Mouse (Mus musculus): ENCODE data around the gene Per2. TPM values are rescaled to one million over a fixed set of nuclear protein-coding genes. Genes with fewer than 3 reads are reported as not detected.
A peak's percentile ranks its signal among the peaks of the same experiment; 100 is the strongest.

Gene Per2
- total RNA-seq, 2 experiments from 2014 or later, result 14.6 to 16.0 TPM

DNA sequence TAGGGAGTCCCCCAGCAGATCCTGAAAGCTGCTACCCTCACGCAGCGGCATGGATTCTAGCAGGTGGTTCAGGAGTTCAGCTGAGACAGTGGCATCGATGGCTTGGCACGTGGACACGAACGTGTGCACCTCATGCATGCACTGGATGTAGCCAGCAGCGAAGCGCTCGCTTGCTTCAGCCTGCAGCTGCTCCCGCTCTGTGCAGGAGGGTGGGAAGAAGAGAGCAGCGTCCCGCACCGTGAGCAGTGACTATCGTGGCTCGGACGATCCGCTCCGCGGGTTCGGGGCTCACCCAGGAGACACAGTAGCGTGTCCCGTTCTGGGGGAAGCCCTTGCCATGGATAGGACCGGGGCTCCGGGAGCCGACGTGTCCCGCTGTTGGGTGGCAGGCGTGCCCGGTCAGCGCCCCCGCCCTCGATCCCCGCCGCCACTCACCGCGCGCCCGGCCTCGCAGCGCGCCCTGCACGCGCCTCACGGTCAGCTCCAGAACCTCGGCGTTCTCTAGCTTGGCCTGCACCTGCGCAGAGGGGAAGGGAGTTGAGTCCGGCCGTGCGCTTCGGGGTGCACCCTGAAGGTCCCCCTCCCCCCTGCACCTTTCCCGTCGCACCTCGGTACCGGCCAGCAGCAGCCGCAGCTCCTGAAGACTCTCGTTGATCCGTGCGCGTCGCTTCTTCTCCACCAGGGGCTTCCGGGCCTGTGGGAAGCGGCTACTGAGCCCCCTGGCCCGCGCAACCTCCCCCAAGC is 46.7 kb downstream of the Per2 start:
- intact Hi-C loops (cut with DNase I), result no loop called here
- DNase-seq (ENCODE audit: extremely low spot score in 1 of 2, low spot score in 2 of 2), result no peak

GRCm38 (mm10) chr1:91411631-91412285 is 47.4 kb downstream of the Per2 start:
- DNase-seq (ENCODE audit: extremely low spot score in 1 of 2, low spot score in 2 of 2), result peak in 1 of 2 experiments; percentile 47
- intact Hi-C loops (cut with DNase I), result no loop called here

- DNase-seq (ENCODE audit: extremely low spot score in 1 of 2, low spot score in 2 of 2), result no peak
- intact Hi-C loops (cut with DNase I), result no loop called here
Measured at GRCm38 (mm10) chr1:91407819-91408218, 51.3 kb downstream of the Per2 start.

DNA sequence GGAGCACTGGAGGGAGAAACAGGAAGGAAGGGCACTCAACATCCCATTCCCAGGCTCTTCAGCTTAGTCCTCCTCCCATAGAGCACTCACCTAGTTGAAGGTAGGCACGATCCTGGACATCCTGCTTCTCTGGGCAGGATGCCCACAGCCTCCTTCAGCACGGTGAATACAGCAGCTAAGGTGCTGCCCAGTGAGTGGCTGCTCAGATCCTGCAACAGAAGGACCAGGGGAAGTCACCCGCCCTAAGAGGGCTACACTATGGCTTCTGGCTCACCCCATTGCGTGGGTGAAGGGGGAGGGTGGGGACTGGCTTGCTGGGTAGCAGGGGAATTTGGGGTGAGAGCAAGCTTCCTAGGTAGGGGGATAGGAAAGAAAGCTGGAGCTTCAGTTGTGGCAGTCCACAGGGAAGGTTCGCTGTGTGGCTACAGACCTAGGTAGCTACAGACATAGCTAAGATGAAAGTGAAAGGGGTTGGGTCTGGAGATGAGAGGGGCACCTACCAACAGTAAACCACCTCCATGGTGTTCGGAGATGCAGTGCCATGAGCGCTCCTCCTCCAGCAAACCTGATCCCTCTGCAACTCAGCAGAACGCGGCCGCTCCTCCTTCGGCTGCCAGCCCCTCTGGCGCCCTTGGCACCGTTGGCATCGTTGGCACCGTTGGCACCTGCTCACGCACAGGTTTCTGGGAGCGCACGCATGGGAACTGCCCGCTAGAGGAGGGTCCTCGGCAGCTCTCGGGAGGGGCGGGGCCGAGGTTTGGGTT is 53.5 kb downstream of the Per2 start:
- intact Hi-C loops (cut with DNase I), result no loop called here
- no peak for DNase-seq (ENCODE audit: extremely low spot score in 1 of 2, low spot score in 2 of 2)

- no peak for DNase-seq (ENCODE audit: extremely low spot score in 1 of 2, low spot score in 2 of 2)
- intact Hi-C loops (cut with DNase I), result no loop called here
Measured at GRCm38 (mm10) chr1:91404976-91405375, 54.1 kb downstream of the Per2 start.

DNA sequence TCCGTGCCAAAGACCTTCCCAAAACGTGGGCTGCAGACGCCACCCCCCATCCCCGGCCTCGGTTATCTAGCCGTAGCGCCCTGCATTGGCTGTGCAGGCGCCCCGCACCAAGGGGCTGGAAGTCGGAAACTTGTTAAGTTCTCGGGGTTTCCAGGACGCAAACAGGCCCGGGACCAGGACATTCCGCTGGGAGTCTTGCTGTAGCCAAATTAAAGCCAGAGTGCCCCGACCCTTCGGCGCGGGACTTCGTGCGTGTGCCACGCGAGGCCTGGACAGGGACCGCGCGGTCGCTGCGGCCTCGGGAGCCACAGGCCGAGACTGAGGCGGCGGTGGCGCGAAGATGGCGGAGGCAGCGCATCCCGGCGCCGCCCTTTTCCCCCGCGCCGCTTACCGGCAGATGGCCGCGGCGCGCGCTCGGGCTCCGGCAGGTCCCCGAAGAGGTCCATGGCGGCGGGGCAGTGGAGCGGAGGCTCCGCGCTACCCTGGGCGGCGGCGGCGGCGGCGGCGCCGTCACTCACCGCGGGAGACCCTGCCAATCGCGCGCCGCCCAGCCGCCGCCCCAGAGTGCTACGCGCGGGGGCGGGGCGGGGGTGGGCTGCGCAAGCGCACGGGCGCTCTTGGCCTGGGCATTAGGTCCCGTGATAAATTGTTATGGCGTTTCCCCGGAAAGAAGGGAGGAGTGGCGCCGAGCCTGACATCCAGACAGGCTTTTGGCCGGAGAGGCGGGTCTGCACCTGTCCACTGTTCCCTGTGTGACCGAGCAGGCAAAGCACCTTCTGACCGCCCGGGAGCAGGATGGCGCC is 60.7 kb downstream of the Per2 start, which contains the start of gene Ilkap:
Gene Ilkap, minus strand, starts transcription at position 556 of the 803 bp plus-strand sequence.
- intact Hi-C loops (cut with DNase I), result no loop called here
- peak; percentile 66 to 89 for DNase-seq (ENCODE audit: extremely low spot score in 1 of 2, low spot score in 2 of 2)

- no peak for DNase-seq (ENCODE audit: extremely low spot score in 1 of 2, low spot score in 2 of 2)
- intact Hi-C loops (cut with DNase I), result no loop called here
Measured at GRCm38 (mm10) chr1:91397927-91398259, 61.2 kb downstream of the Per2 start.

DNA sequence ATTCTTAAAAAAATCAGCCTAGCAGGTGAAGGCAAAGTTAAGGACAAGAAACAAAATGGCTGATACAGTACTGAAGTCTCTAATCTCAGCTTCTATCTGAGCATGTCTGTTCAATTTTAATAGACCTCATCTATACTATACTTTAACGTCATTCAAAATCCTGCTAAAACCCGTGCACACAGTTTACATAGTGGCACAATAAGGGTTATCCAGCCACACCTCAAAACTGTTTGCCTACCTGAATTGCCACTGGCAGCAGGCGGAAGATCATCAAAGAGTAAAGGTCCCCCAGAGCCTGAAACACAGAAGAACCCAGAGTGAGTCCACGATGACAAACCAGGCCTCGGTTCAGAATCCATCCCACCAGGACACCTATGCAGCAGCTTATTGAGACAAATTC is 68.8 kb downstream of the Per2 start:
- intact Hi-C loops (cut with DNase I), result no loop called here
- DNase-seq (ENCODE audit: extremely low spot score in 1 of 2, low spot score in 2 of 2), result no peak

DNA sequence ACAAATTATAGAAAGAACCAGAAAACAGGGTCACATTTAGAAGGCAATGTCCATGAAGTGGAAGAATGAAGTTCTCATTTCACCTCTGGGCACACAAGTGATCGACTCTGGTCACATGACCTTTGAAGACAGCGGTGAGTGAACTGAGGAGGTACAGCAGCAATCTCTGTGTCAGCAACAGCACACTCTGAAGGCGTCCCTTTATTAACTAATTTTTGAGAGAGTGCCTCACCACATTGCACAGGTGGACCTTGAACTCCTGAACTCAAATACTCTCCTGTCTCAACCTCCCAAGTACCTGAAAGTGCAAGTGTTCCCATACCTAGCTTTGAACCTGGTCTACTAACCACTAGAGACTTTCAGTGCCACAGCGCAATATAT is 78.0 kb downstream of the Per2 start:
- intact Hi-C loops (cut with DNase I), result loop anchor here (10.0 kb wide), 1 partner anchor 406 kb away; no protein-coding TSS in a partner anchor
- DNase-seq (ENCODE audit: extremely low spot score in 1 of 2, low spot score in 2 of 2), result no peak

DNA sequence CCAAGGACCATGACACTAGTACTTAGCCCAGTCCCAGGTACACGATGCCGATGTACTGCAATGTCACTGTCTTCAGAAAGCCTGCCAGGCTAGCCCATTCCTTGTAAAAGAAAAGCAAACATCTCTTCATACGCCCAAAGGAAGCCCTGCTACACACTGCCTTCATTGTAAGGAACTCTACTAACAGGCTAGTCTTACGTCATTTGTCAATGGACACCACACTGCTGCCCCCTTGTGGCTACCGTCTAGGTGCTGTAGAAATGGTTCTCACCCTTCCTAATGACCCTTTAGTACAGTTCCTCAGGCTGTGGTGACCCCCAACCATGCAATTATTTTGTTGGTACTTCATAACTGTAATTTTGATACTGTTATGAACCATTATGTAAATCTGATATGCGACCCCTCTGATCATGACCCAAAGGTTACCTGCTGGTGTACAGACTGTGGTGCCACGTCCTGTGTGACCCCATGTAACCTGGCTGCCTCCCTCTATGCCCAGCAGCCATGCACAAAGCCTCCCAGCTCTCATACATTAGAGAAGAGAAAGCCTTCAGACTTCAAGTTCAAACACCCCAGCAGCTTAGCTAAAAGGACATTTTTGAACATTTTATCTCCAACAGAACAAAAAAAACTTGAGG is 78.6 kb downstream of the Per2 start:
- intact Hi-C loops (cut with DNase I), result loop anchor here (10.0 kb wide), 1 partner anchor 406 kb away; no protein-coding TSS in a partner anchor
- peak; percentile 53 to 82 for DNase-seq (ENCODE audit: extremely low spot score in 1 of 2, low spot score in 2 of 2)

GRCm38 (mm10) chr1:91373414-91373835 is 85.7 kb downstream of the Per2 start:
- intact Hi-C loops (cut with DNase I), result loop anchor here (10.0 kb wide), 1 partner anchor 249 kb away; no protein-coding TSS in a partner anchor
- DNase-seq (ENCODE audit: extremely low spot score in 1 of 2, low spot score in 2 of 2), result no peak

- intact Hi-C loops (cut with DNase I), result loop anchor here (10.0 kb wide), 1 partner anchor 245 kb away; no protein-coding TSS in a partner anchor
Measured at GRCm38 (mm10) chr1:91370055-91370454, 89.1 kb downstream of the Per2 start.

GRCm38 (mm10) chr1:91369408-91369807 is 89.7 kb downstream of the Per2 start:
- no peak for DNase-seq (ENCODE audit: extremely low spot score in 1 of 2, low spot score in 2 of 2)
- intact Hi-C loops (cut with DNase I), result no loop called here

More at GRCm38 (mm10) chr1:91370055-91370454, 89.1 kb downstream of the Per2 start:
- no peak for DNase-seq (ENCODE audit: extremely low spot score in 1 of 2, low spot score in 2 of 2)

- DNase-seq (ENCODE audit: extremely low spot score in 1 of 2, low spot score in 2 of 2), result no peak
- intact Hi-C loops (cut with DNase I), result no loop called here
Measured at GRCm38 (mm10) chr1:91367295-91367694, 91.8 kb downstream of the Per2 start.

- intact Hi-C loops (cut with DNase I), result no loop called here
- peak in 1 of 2 experiments; percentile 77 for DNase-seq (ENCODE audit: extremely low spot score in 1 of 2, low spot score in 2 of 2)
Measured at GRCm38 (mm10) chr1:91366215-91367108, 92.7 kb downstream of the Per2 start, which contains the start of gene Erfe. Gene Erfe (plus strand): TSS chr1:91366430.

All from left cerebral cortex, postnatal 10 days (tissue).